Mouse (Mus musculus): ENCODE measurements at regions not wholly inside any gene's neighbourhood (a gene's known extent, or its start where the extent isn't known, plus 50 kb on each side); places are given as distances from the start of the nearest gene placed in this dataset.

DNA sequence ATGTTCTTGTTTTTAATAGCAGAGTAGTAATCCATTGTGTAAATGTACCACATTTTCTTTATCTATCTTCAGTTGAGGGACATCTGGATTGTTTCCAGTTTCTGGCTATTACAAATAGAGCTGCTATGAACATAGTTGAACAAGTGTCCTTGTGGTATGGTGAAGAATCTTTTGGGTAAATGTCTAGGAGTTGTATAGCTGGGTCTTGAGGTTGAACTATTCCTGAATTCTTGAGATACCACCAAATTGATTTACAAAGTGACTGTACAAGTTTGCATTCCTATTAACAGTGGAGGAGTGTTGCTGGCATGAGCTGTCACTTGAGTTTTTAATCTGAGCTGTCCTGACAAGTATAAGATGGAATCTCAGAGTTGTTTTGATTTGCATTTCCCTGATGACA lies 76.0 kb upstream of the Zfp648 start:
- Histone ChIP-seq H3K4me3 (ENCODE audit: low read depth, low read length) (no peak overlapping the region), H3K4me1 (ENCODE audit: insufficient read depth, low read depth, low read length) (no peaks in the 10 kb centered on the region; the same call in 1 of the 2 replicates), H3K9ac (replicated peaks; ENCODE audit: low read depth) (no peak overlapping the region), H3K4me2 (replicated peaks; ENCODE audit: low read depth, low read length) (no peak overlapping the region), H3K27ac (ENCODE audit: low read length) (no peak overlapping the region), H3K27me3 (replicated peaks; ENCODE audit: insufficient read depth, low read length) (no peaks in the 10 kb centered on the region), H3K9me3 (ENCODE audit: low read length) (no peaks in the 10 kb centered on the region), H3K36me3 (ENCODE audit: insufficient read depth, low read length) (no peaks in the 10 kb centered on the region)
- no peak for ATAC-seq
- no peak for DNase-seq (ENCODE audit: low spot score)
- TF ChIP-seq EP300 (IDR thresholded peaks at IDR 0.05) (0 out of 2 replicates have a peak, but pooled peaks have one; percentile 21), CTCF (IDR thresholded peaks at IDR 0.05) (no peak)

DNA sequence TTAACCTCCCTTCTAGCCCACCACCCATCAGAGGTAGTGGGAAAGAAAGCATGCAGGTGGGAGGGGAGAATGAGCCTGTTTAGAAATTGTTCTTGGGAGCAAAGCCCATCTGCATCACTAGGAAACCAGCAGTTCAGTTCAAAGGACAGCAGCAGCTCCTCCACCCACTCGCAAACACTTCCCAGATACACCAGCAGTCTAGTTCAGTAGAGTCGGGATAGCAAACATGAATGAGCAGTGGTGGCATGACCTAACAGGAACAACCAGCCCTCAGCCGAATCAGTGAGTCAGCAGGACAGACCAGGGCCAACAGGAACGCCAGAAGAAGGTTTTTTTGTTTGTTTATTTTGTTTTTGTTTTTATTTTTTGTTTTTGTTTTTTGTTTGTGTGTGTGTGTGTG lies 74.5 kb upstream of the Zfp648 start:
- no peak overlapping the region for H3K4me2 ChIP-seq (replicated peaks; ENCODE audit: low read depth, low read length)
- H3K27me3 ChIP-seq (replicated peaks; ENCODE audit: insufficient read depth, low read length): no peaks in the 10 kb centered on the region
- no peaks in the 10 kb centered on the region for H3K9me3 ChIP-seq (ENCODE audit: low read length)
- no peaks in the 10 kb centered on the region for H3K4me1 ChIP-seq (ENCODE audit: insufficient read depth, low read depth, low read length)
- H3K4me3 ChIP-seq (ENCODE audit: low read depth, low read length): no peak overlapping the region
- H3K9ac ChIP-seq (replicated peaks; ENCODE audit: low read depth): no peak overlapping the region
- no peak overlapping the region for H3K27ac ChIP-seq (ENCODE audit: low read length)
- WGBS: 58% methylated on average over 4 of the region's 4 CpGs
- ATAC-seq (no peak), DNase-seq (ENCODE audit: low spot score) (no peak)
- TF ChIP-seq CTCF (IDR thresholded peaks at IDR 0.05): no peak
- H3K36me3 ChIP-seq (ENCODE audit: insufficient read depth, low read length): no peaks in the 10 kb centered on the region

GRCm38 (mm10) chr1:154139488-154139887 lies 61.5 kb upstream of the Zfp648 start:
- Histone ChIP-seq H3K9ac (replicated peaks; ENCODE audit: low read depth) (no peak overlapping the region), H3K9me3 (ENCODE audit: low read length) (no peaks in the 10 kb centered on the region), H3K4me2 (replicated peaks; ENCODE audit: low read depth, low read length) (no peak overlapping the region), H3K4me3 (ENCODE audit: low read depth, low read length) (no peak overlapping the region), H3K4me1 (ENCODE audit: insufficient read depth, low read depth, low read length) (no peaks in the 10 kb centered on the region), H3K27me3 (replicated peaks; ENCODE audit: insufficient read depth, low read length) (no peaks in the 10 kb centered on the region), H3K27ac (ENCODE audit: low read length) (no peak overlapping the region), H3K36me3 (ENCODE audit: insufficient read depth, low read length) (no peaks in the 10 kb centered on the region)
- no peak for TF ChIP-seq CTCF (IDR thresholded peaks at IDR 0.05)
- TF ChIP-seq EP300 (IDR thresholded peaks at IDR 0.05): no peak
- DNase-seq (ENCODE audit: low spot score) (no peak), ATAC-seq (no peak)
- 70% methylated on average over 4 of the region's 4 CpGs for WGBS

DNA sequence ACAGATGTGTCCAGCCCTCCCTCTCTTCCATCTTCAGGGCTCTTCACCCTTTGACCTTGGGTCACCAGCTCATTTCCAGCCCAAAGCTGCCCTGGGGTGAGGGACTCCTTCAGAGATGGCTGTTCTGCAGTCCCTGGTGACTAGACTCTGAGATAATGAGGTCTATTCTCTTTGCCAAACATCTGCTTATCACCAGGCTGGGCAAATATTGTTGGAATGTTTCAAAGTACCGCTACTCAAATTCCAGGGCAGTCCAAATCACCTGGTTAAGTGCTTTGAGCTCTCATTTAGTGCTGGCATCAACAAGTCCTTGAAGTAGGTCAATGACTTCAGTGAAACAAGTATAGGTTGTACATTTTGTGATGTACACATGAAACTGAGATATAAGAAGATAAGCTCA lies 57.3 kb upstream of the Zfp648 start:
- H3K9me3 ChIP-seq (ENCODE audit: low read length): no peaks in the 10 kb centered on the region
- H3K36me3 ChIP-seq (ENCODE audit: insufficient read depth, low read length): no peaks in the 10 kb centered on the region
- H3K4me1 ChIP-seq (ENCODE audit: insufficient read depth, low read depth, low read length): no peaks in the 10 kb centered on the region
- TF ChIP-seq CTCF (IDR thresholded peaks at IDR 0.05) (no peak), EP300 (IDR thresholded peaks at IDR 0.05) (peak; percentile 84)
- no peak overlapping the region for H3K4me2 ChIP-seq (replicated peaks; ENCODE audit: low read depth, low read length)
- WGBS: 33% methylated on average over 1 of the region's 1 CpGs
- H3K27ac ChIP-seq (ENCODE audit: low read length): no peak overlapping the region
- no peak overlapping the region for H3K4me3 ChIP-seq (ENCODE audit: low read depth, low read length)
- no peak overlapping the region for H3K9ac ChIP-seq (replicated peaks; ENCODE audit: low read depth)
- H3K27me3 ChIP-seq (replicated peaks; ENCODE audit: insufficient read depth, low read length): no peaks in the 10 kb centered on the region
- ATAC-seq (no peak), DNase-seq (ENCODE audit: low spot score) (peak; percentile 17)

- no peak overlapping the region for H3K9ac ChIP-seq (replicated peaks; ENCODE audit: low read depth)
- no peaks in the 10 kb centered on the region; the same call in 1 of the 2 replicates for H3K4me1 ChIP-seq (ENCODE audit: insufficient read depth, low read depth, low read length)
- H3K4me3 ChIP-seq (ENCODE audit: low read depth, low read length): no peak overlapping the region
- no peak for DNase-seq (ENCODE audit: low spot score)
- ATAC-seq: no peak
- 68% methylated on average over 3 of the region's 3 CpGs for WGBS
- TF ChIP-seq EP300 (IDR thresholded peaks at IDR 0.05) (no peak), CTCF (IDR thresholded peaks at IDR 0.05) (no peak)
- H3K4me2 ChIP-seq (replicated peaks; ENCODE audit: low read depth, low read length): no peak overlapping the region
- H3K27me3 ChIP-seq (replicated peaks; ENCODE audit: insufficient read depth, low read length): no peaks in the 10 kb centered on the region
- no peak overlapping the region for H3K27ac ChIP-seq (ENCODE audit: low read length)
- no peaks in the 10 kb centered on the region for H3K9me3 ChIP-seq (ENCODE audit: low read length)
- H3K36me3 ChIP-seq (ENCODE audit: insufficient read depth, low read length): no peaks in the 10 kb centered on the region
Observed at GRCm38 (mm10) chr1:154147001-154147571, 53.9 kb upstream of the Zfp648 start.

GRCm38 (mm10) chr1:154148948-154149347 lies 52.0 kb upstream of the Zfp648 start:
- WGBS: 51% methylated on average over 10 of the region's 10 CpGs
- H3K36me3 ChIP-seq (ENCODE audit: insufficient read depth, low read length): no peaks in the 10 kb centered on the region
- 0 out of 2 replicates have a peak, but pooled peaks have one; percentile 4 for ATAC-seq
- no peak overlapping the region for H3K4me3 ChIP-seq (ENCODE audit: low read depth, low read length)
- H3K4me2 ChIP-seq (replicated peaks; ENCODE audit: low read depth, low read length): no peak overlapping the region
- DNase-seq (ENCODE audit: low spot score): peak; percentile 10
- H3K9me3 ChIP-seq (ENCODE audit: low read length): no peaks in the 10 kb centered on the region
- H3K27me3 ChIP-seq (replicated peaks; ENCODE audit: insufficient read depth, low read length): no peaks in the 10 kb centered on the region
- TF ChIP-seq EP300 (IDR thresholded peaks at IDR 0.05): peak; percentile 29; the same call in 1 of the 2 replicates
- no peak for TF ChIP-seq CTCF (IDR thresholded peaks at IDR 0.05)
- H3K4me1 ChIP-seq (ENCODE audit: insufficient read depth, low read depth, low read length): no peaks in the 10 kb centered on the region; the same call in 1 of the 2 replicates
- H3K9ac ChIP-seq (replicated peaks; ENCODE audit: low read depth): no peak overlapping the region
- H3K27ac ChIP-seq (ENCODE audit: low read length): no peak overlapping the region

Data from lung, postnatal 0 days (tissue).